Mouse (Mus musculus): ENCODE measurements around the gene Anxa7. TPM values are rescaled to one million over a fixed set of nuclear protein-coding genes. Genes with fewer than 3 reads are reported as not detected.

Gene Anxa7
- total and polyA plus RNA-seq, 2 experiments from 2014 or later: 19.8 to 38.4 TPM

- ATAC-seq (no peak), DNase-seq (ENCODE audit: low spot score) (no peak)
- no peaks in the 10 kb centered on the region for H3K9me3 ChIP-seq (ENCODE audit: low read length)
These were observed 32.7 kb downstream of the Anxa7 start for GRCm38 (mm10) chr14:20447209-20447608.

GRCm38 (mm10) chr14:20442252-20442651 lies 37.7 kb downstream of the Anxa7 start:
- no peak for ATAC-seq
- Histone ChIP-seq H3K36me3 (ENCODE audit: insufficient read depth, low read length) (no peaks in the 10 kb centered on the region), H3K4me1 (ENCODE audit: insufficient read depth, low read length) (no peaks in the 10 kb centered on the region), H3K9ac (replicated peaks; ENCODE audit: low read length) (no peak overlapping the region), H3K4me2 (ENCODE audit: low read depth, low read length) (no peak overlapping the region), H3K27ac (no peak overlapping the region), H3K27me3 (ENCODE audit: insufficient read depth, low read length) (no peaks in the 10 kb centered on the region), H3K4me3 (ENCODE audit: low read length) (no peak overlapping the region), H3K9me3 (ENCODE audit: low read length) (no peaks in the 10 kb centered on the region)
- no peak for DNase-seq (ENCODE audit: low spot score)
- no peak for TF ChIP-seq CTCF (IDR thresholded peaks at IDR 0.05; ENCODE audit: low read depth)
- WGBS: 67% methylated on average over 17 of the region's 17 CpGs

More at GRCm38 (mm10) chr14:20447209-20447608, 32.7 kb downstream of the Anxa7 start:
- H3K9ac ChIP-seq (replicated peaks; ENCODE audit: low read length): no peak overlapping the region
- TF ChIP-seq CTCF (IDR thresholded peaks at IDR 0.05; ENCODE audit: low read depth): no peak
- 0 out of 2 replicates have a peak, but pooled peaks cover 7% of the 10 kb centered on the region for H3K4me1 ChIP-seq (ENCODE audit: insufficient read depth, low read length)
- no peak overlapping the region for H3K4me3 ChIP-seq (ENCODE audit: low read length)
- H3K27me3 ChIP-seq (ENCODE audit: insufficient read depth, low read length): no peaks in the 10 kb centered on the region
- peak overlapping the region; percentile 19; the same call in 1 of the 2 replicates for H3K4me2 ChIP-seq (ENCODE audit: low read depth, low read length)
- no peaks in the 10 kb centered on the region for H3K36me3 ChIP-seq (ENCODE audit: insufficient read depth, low read length)
- 36% methylated on average over 12 of the region's 12 CpGs for WGBS
- H3K27ac ChIP-seq: no peak overlapping the region

GRCm38 (mm10) chr14:20436976-20437375 lies 43.0 kb downstream of the Anxa7 start:
- no peaks in the 10 kb centered on the region for H3K4me1 ChIP-seq (ENCODE audit: insufficient read depth, low read length)
- no peak overlapping the region for H3K4me3 ChIP-seq (ENCODE audit: low read length)
- ATAC-seq: no peak
- no peaks in the 10 kb centered on the region for H3K27me3 ChIP-seq (ENCODE audit: insufficient read depth, low read length)
- no peaks in the 10 kb centered on the region for H3K36me3 ChIP-seq (ENCODE audit: insufficient read depth, low read length)
- WGBS: 76% methylated on average over 6 of the region's 6 CpGs
- no peak overlapping the region for H3K9ac ChIP-seq (replicated peaks; ENCODE audit: low read length)
- no peak for DNase-seq (ENCODE audit: low spot score)
- H3K9me3 ChIP-seq (ENCODE audit: low read length): no peaks in the 10 kb centered on the region
- no peak overlapping the region for H3K4me2 ChIP-seq (ENCODE audit: low read depth, low read length)
- no peak for TF ChIP-seq CTCF (IDR thresholded peaks at IDR 0.05; ENCODE audit: low read depth)
- no peak overlapping the region for H3K27ac ChIP-seq

- Histone ChIP-seq H3K27me3 (ENCODE audit: insufficient read depth, low read length) (no peaks in the 10 kb centered on the region), H3K9ac (replicated peaks; ENCODE audit: low read length) (no peak overlapping the region), H3K36me3 (ENCODE audit: insufficient read depth, low read length) (no peaks in the 10 kb centered on the region), H3K4me1 (ENCODE audit: insufficient read depth, low read length) (no peaks in the 10 kb centered on the region), H3K4me3 (ENCODE audit: low read length) (no peak overlapping the region), H3K9me3 (ENCODE audit: low read length) (no peaks in the 10 kb centered on the region), H3K27ac (no peak overlapping the region), H3K4me2 (ENCODE audit: low read depth, low read length) (no peak overlapping the region)
- no peak for DNase-seq (ENCODE audit: low spot score)
- no peak for TF ChIP-seq CTCF (IDR thresholded peaks at IDR 0.05; ENCODE audit: low read depth)
- no peak for ATAC-seq
- 88% methylated on average over 4 of the region's 4 CpGs for WGBS
These were observed 47.5 kb downstream of the Anxa7 start for GRCm38 (mm10) chr14:20432420-20432819.

- H3K9ac ChIP-seq (replicated peaks; ENCODE audit: low read length): no peak overlapping the region
- WGBS: 79% methylated on average over 6 of the region's 6 CpGs
- no peak overlapping the region for H3K27ac ChIP-seq
- no peak overlapping the region for H3K4me2 ChIP-seq (ENCODE audit: low read depth, low read length)
- TF ChIP-seq CTCF (IDR thresholded peaks at IDR 0.05; ENCODE audit: low read depth): no peak
- no peaks in the 10 kb centered on the region for H3K9me3 ChIP-seq (ENCODE audit: low read length)
- DNase-seq (ENCODE audit: low spot score) (no peak), ATAC-seq (no peak)
- no peaks in the 10 kb centered on the region for H3K4me1 ChIP-seq (ENCODE audit: insufficient read depth, low read length)
- no peaks in the 10 kb centered on the region for H3K36me3 ChIP-seq (ENCODE audit: insufficient read depth, low read length)
- no peak overlapping the region for H3K4me3 ChIP-seq (ENCODE audit: low read length)
- H3K27me3 ChIP-seq (ENCODE audit: insufficient read depth, low read length): no peaks in the 10 kb centered on the region
These were observed 48.2 kb downstream of the Anxa7 start for GRCm38 (mm10) chr14:20431726-20432125.

GRCm38 (mm10) chr14:20429833-20430232 lies 50.1 kb downstream of the Anxa7 start:
- no peaks in the 10 kb centered on the region for H3K36me3 ChIP-seq (ENCODE audit: insufficient read depth, low read length)
- no peaks in the 10 kb centered on the region for H3K27me3 ChIP-seq (ENCODE audit: insufficient read depth, low read length)
- no peak overlapping the region for H3K4me2 ChIP-seq (ENCODE audit: low read depth, low read length)
- no peak overlapping the region for H3K4me3 ChIP-seq (ENCODE audit: low read length)
- 52% methylated on average over 1 of the region's 1 CpGs for WGBS
- no peak overlapping the region for H3K27ac ChIP-seq
- DNase-seq (ENCODE audit: low spot score): no peak
- no peak for TF ChIP-seq CTCF (IDR thresholded peaks at IDR 0.05; ENCODE audit: low read depth)
- no peaks in the 10 kb centered on the region for H3K4me1 ChIP-seq (ENCODE audit: insufficient read depth, low read length)
- no peak for ATAC-seq
- no peaks in the 10 kb centered on the region for H3K9me3 ChIP-seq (ENCODE audit: low read length)
- H3K9ac ChIP-seq (replicated peaks; ENCODE audit: low read length): no peak overlapping the region

GRCm38 (mm10) chr14:20428593-20428992 lies 51.3 kb downstream of the Anxa7 start:
- Histone ChIP-seq H3K9me3 (ENCODE audit: low read length) (no peaks in the 10 kb centered on the region), H3K36me3 (ENCODE audit: insufficient read depth, low read length) (no peaks in the 10 kb centered on the region), H3K4me3 (ENCODE audit: low read length) (no peak overlapping the region), H3K27ac (no peak overlapping the region), H3K4me1 (ENCODE audit: insufficient read depth, low read length) (no peaks in the 10 kb centered on the region), H3K4me2 (ENCODE audit: low read depth, low read length) (no peak overlapping the region), H3K27me3 (ENCODE audit: insufficient read depth, low read length) (no peaks in the 10 kb centered on the region), H3K9ac (replicated peaks; ENCODE audit: low read length) (no peak overlapping the region)
- no peak for TF ChIP-seq CTCF (IDR thresholded peaks at IDR 0.05; ENCODE audit: low read depth)
- ATAC-seq (no peak), DNase-seq (ENCODE audit: low spot score) (no peak)
- 47% methylated on average over 1 of the region's 1 CpGs for WGBS

Measured in hindbrain, postnatal 0 days (tissue).